In the genomic region with DNA sequence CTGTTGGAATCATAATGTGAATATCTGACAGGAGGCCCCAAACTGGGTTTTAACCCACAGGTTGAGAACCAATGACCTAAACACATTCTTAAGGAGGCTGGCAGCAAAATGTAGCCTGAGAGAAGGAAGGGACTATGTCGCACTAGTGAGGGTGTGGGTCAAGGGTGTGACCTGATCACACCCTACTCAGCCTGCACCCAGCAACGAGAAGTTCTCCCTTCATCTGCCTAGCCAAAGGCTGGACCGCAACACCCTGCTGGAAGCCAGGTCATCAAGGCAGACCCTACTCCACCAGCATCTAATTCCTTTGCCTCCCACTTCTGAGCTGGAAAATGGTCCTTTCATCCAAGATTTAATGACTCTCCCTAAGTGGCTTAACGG, we compare ENCODE assay signal across 8 mouse cellular contexts. TPM values are rescaled to one million over a fixed set of nuclear protein-coding genes. Genes with fewer than 3 reads are reported as not detected.
DNase-seq lines count a peak whose midpoint lies in the region; ATAC-seq and TF ChIP-seq lines count a peak whose summit lies in the region.

No protein-coding gene starts in this region.

- no peaks in the 10 kb centered on the region for H3K36me3 ChIP-seq in neural tube, embryonic 11.5 days (ENCODE audit: control insufficient read depth, insufficient read depth, low read length)
- no peaks in the 10 kb centered on the region for H3K36me3 ChIP-seq in forebrain, embryonic 12.5 days (replicated peaks)
- peaks cover 24% of the 10 kb centered on the region for H3K36me3 ChIP-seq in liver, embryonic 13.5 days

- no peak for ATAC-seq in neural tube, embryonic 11.5 days (ENCODE audit: insufficient read depth, low FRiP score, low TSS enrichment)
- ATAC-seq in forebrain, embryonic 12.5 days (ENCODE audit: low FRiP score) = no peak
- ATAC-seq in liver, embryonic 13.5 days (ENCODE audit: low read depth) = peak; percentile 87

- no peak for DNase-seq in neural tube, embryonic 11.5 days (ENCODE audit: low spot score)
- DNase-seq in neural tube, embryonic 10.5 days (ENCODE audit: extremely low spot score, low spot score) = no peak
- DNase-seq in liver, embryonic 13.5 days = peak; percentile 61
- no peak for DNase-seq in frontal cortex, adult 2 months (ENCODE audit: extremely low spot score in 1 of 2, low spot score in 1 of 2)
- no peak for DNase-seq in adrenal gland, postnatal 4 days (ENCODE audit: low spot score in 2 of 2)
- no peak for DNase-seq in adrenal gland, adult 18-20 months (ENCODE audit: low spot score in 2 of 2)

- no peak for TF ChIP-seq CTCF in olfactory bulb, adult 2 months (IDR thresholded peaks at IDR 0.05; ENCODE audit: insufficient read depth, low read depth, low read length)

- H3K4me2 ChIP-seq in neural tube, embryonic 11.5 days (ENCODE audit: low read depth) = peak overlapping the region; percentile 97
- H3K4me2 ChIP-seq in forebrain, embryonic 12.5 days = peak overlapping the region; percentile 91
- peak overlapping the region; percentile 99 for H3K4me2 ChIP-seq in liver, embryonic 13.5 days

- TF ChIP-seq POLR2A in olfactory bulb, adult 2 months (IDR thresholded peaks at IDR 0.05; ENCODE audit: insufficient read depth, low read depth, low read length) = no peak

- no peak overlapping the region; the same call in 1 of the 2 replicates for H3K27ac ChIP-seq in neural tube, embryonic 11.5 days (ENCODE audit: low read depth, low read length)
- H3K27ac ChIP-seq in forebrain, embryonic 12.5 days = peak overlapping the region; percentile 82; the same call in 1 of the 2 replicates
- peak overlapping the region; percentile 96 for H3K27ac ChIP-seq in liver, embryonic 13.5 days
- peak overlapping the region; percentile 80; the same call in 1 of the 2 replicates for H3K27ac ChIP-seq in olfactory bulb, adult 2 months (ENCODE audit: insufficient read depth, low read depth, low read length)

- H3K9ac ChIP-seq in neural tube, embryonic 11.5 days (ENCODE audit: low read length) = peak overlapping the region; percentile 82
- H3K9ac ChIP-seq in forebrain, embryonic 12.5 days = peak overlapping the region; percentile 82
- H3K9ac ChIP-seq in liver, embryonic 13.5 days = peak overlapping the region; percentile 99

- no peaks in the 10 kb centered on the region for H3K27me3 ChIP-seq in neural tube, embryonic 11.5 days (ENCODE audit: control insufficient read depth, insufficient read depth, low read length)
- no peaks in the 10 kb centered on the region for H3K27me3 ChIP-seq in forebrain, embryonic 12.5 days
- peaks cover 6% of the 10 kb centered on the region; the same call in 1 of the 2 replicates for H3K27me3 ChIP-seq in liver, embryonic 13.5 days

- 13% methylated on average over 4 of the region's 4 CpGs for WGBS in neural tube, embryonic 11.5 days
- 8% methylated on average over 4 of the region's 4 CpGs for WGBS in forebrain, embryonic 12.5 days
- 6% methylated on average over 4 of the region's 4 CpGs for WGBS in liver, embryonic 13.5 days (ENCODE audit: insufficient replicate concordance)
- 23% methylated on average over 4 of the region's 4 CpGs for WGBS in olfactory bulb, adult 2 months

- peaks cover 16% of the 10 kb centered on the region for H3K4me1 ChIP-seq in neural tube, embryonic 11.5 days (ENCODE audit: control insufficient read depth, insufficient read depth, low read length)
- H3K4me1 ChIP-seq in forebrain, embryonic 12.5 days = peaks cover 29% of the 10 kb centered on the region
- H3K4me1 ChIP-seq in liver, embryonic 13.5 days (replicated peaks) = peaks cover 82% of the 10 kb centered on the region
- peaks cover 12% of the 10 kb centered on the region for H3K4me1 ChIP-seq in olfactory bulb, adult 2 months (ENCODE audit: control insufficient read depth, insufficient read depth, low read length)

- H3K4me3 ChIP-seq in neural tube, embryonic 11.5 days (ENCODE audit: low read depth, low read length) = peak overlapping the region; percentile 75
- peak overlapping the region; percentile 70 for H3K4me3 ChIP-seq in forebrain, embryonic 12.5 days (replicated peaks)
- H3K4me3 ChIP-seq in liver, embryonic 13.5 days (replicated peaks) = peak overlapping the region; percentile 97
- peak overlapping the region; percentile 77 for H3K4me3 ChIP-seq in olfactory bulb, adult 2 months (ENCODE audit: insufficient read depth, low read depth, low read length)

- no peaks in the 10 kb centered on the region for H3K9me3 ChIP-seq in neural tube, embryonic 11.5 days (ENCODE audit: control insufficient read depth, low read length)
- H3K9me3 ChIP-seq in forebrain, embryonic 12.5 days = no peaks in the 10 kb centered on the region
- no peaks in the 10 kb centered on the region for H3K9me3 ChIP-seq in liver, embryonic 13.5 days (replicated peaks)

RNA-seq across cellular contexts. Expression of gene Nup210, which starts 0.8 kb away (rescaled TPM):
- polyA plus RNA-seq in neural tube, embryonic 11.5 days (2014; fragmentation: Nextera tagmentation; extraction: Ambion mirVana) = 16.4 and 18.3 TPM in 2 replicates
- polyA plus RNA-seq in forebrain, embryonic 12.5 days (2016; fragmentation: Nextera tagmentation; extraction: Ambion mirVana) = 32.7 and 37.9 TPM in 2 replicates
- polyA plus RNA-seq in liver, embryonic 13.5 days (2015; fragmentation: Nextera tagmentation; extraction: Ambion mirVana) = 28.5 and 34.3 TPM in 2 replicates
- not detected in 2 replicates for polyA plus RNA-seq in olfactory bulb, adult 2 months (2012; ENCODE audit: insufficient read depth, insufficient read length, low replicate concordance, missing spikeins)
- polyA plus RNA-seq in frontal cortex, adult 2 months (2012; rRNA removed) = 26.4 and 26.7 TPM in 2 replicates
- 10 to 100 TPM; 17.0 to 24.6 TPM for total RNA-seq in adrenal gland, postnatal 4 days (2021)
- 1 to 10 TPM; 3.9 to 4.6 TPM for total RNA-seq in adrenal gland, adult 18-20 months (2021)

RNA-seq across cellular contexts. Expression of gene Hdac11, which starts 40.6 kb away (rescaled TPM):
- polyA plus RNA-seq in neural tube, embryonic 11.5 days (2014; fragmentation: Nextera tagmentation; extraction: Ambion mirVana) = 13.4 and 15.0 TPM in 2 replicates
- polyA plus RNA-seq in forebrain, embryonic 12.5 days (2016; fragmentation: Nextera tagmentation; extraction: Ambion mirVana) = 16.3 and 18.0 TPM in 2 replicates
- polyA plus RNA-seq in liver, embryonic 13.5 days (2015; fragmentation: Nextera tagmentation; extraction: Ambion mirVana) = 5.6 and 6.0 TPM in 2 replicates
- not detected in 2 replicates for polyA plus RNA-seq in olfactory bulb, adult 2 months (2012; ENCODE audit: insufficient read depth, insufficient read length, low replicate concordance, missing spikeins)
- 167 and 189 TPM in 2 replicates for polyA plus RNA-seq in frontal cortex, adult 2 months (2012; rRNA removed)
- 10 to 100 TPM; 12.9 to 17.8 TPM for total RNA-seq in adrenal gland, postnatal 4 days (2021)
- 10 to 100 TPM in 1 of 2 experiments, 1 to 10 TPM in 1; 7.1 to 10.9 TPM for total RNA-seq in adrenal gland, adult 18-20 months (2021)
